Mouse (Mus musculus) ES-E14 (cell line): Measurements from ENCODE around the gene Wfikkn1.

ENCODE experiments used
- CHD2 ChIP-seq: IDR thresholded peaks from 2 replicates; pipeline ENCODE4 v1.6.1; 2014; ENCODE audit warnings: mild to moderate bottlenecking, low read depth, low read length, inconsistent platforms
- HCFC1 ChIP-seq: IDR thresholded peaks from 2 replicates; pipeline ENCODE4 v1.6.1; 2012; ENCODE audit warnings: low read length, inconsistent platforms, borderline replicate concordance; ENCODE audit not compliant: insufficient read depth
- MAFK ChIP-seq: IDR thresholded peaks from 2 replicates; pipeline ENCODE4 v1.6.1; 2014; ENCODE audit warnings: mild to moderate bottlenecking, low read depth, low read length, inconsistent platforms; ENCODE audit not compliant: insufficient read depth
- ZC3H11A ChIP-seq: IDR thresholded peaks from 2 replicates; pipeline ENCODE4 v1.6.1; 2012; ENCODE audit warnings: low read depth, mild to moderate bottlenecking, inconsistent platforms, low read length, borderline replicate concordance
- ZNF384 ChIP-seq: IDR thresholded peaks from 2 replicates; pipeline ENCODE4 v1.6.1; 2012; ENCODE audit warnings: low read depth, low read length, inconsistent platforms

DNA sequence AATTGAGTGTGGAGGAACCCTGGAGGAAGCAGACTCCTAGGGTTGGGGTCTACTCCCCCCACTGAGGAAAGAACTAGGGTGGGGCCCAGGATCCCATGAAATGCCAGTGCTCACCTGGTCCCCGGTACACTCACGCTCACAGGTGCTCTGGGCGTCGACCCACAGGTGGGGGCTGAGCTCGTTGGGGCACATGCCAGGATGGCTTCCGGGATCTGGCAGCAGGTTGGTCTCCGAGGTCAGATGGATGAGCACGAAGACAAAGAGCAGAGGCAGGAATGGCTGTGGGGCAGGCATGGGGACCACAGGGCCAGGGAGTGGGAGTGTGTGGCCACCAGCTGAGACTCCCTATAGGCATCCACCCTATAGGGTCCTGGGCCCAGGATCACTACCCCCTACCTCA, 908 bp downstream of the Wfikkn1 start:
- TF ChIP-seq ZC3H11A (no peak), ZNF384 (no peak), MAFK (no peak), HCFC1 (no peak), CHD2 (no peak)
